Mouse (Mus musculus): ENCODE data around the gene Myo1a. TPM values are rescaled to one million over a fixed set of nuclear protein-coding genes. Genes with fewer than 3 reads are reported as not detected.

Myo1a gene
- total RNA-seq, 1 experiment, result 1.7 TPM

DNA sequence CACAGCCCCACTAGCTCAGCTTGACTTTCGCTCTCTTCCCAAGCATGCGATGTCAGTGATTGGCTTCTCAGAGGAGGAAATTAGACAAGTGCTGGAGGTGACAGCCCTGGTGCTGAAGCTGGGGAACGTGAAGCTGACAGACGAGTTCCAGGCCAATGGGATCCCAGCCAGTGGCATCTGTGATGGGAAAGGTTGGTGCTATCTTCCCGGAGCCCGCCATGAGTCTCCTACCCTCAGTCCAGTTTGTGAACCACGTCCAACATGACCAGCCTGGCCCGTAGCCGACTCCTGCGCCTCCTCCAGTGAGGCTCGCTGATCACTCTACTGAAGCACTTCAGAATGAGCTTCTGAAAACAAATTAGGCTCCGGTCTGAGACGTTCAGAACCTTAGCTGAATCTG, 5.4 kb downstream of the Myo1a start:
- no peaks in the 10 kb centered on the region for H3K36me3 ChIP-seq (ENCODE audit: control insufficient read depth, insufficient read depth, low read length, poor library complexity, severe bottlenecking)
- DNase-seq (ENCODE audit: low read depth, low spot score), result no peak
- no peak for TF ChIP-seq ZC3H11A (IDR thresholded peaks at IDR 0.05; ENCODE audit: borderline replicate concordance, low read depth, low read length)
- TF ChIP-seq CHD2 (IDR thresholded peaks at IDR 0.05; ENCODE audit: low read depth, low read length), result no peak
- TF ChIP-seq HCFC1 (IDR thresholded peaks at IDR 0.05; ENCODE audit: borderline replicate concordance, insufficient read depth, low read length), result no peak
- TF ChIP-seq MAFK (IDR thresholded peaks at IDR 0.05; ENCODE audit: insufficient read depth, low read depth, low read length), result no peak
- no peak for TF ChIP-seq ZNF384 (IDR thresholded peaks at IDR 0.05; ENCODE audit: low read depth, low read length)
- H3K27ac ChIP-seq (ENCODE audit: insufficient read depth, low read depth, low read length, poor library complexity, severe bottlenecking), result no peak overlapping the region
- no peak overlapping the region for H3K4me3 ChIP-seq (ENCODE audit: insufficient read depth in 1 of 2, low read depth in 1 of 2, low read length in 2 of 2, poor library complexity in 1 of 2, severe bottlenecking in 1 of 2)
- no peaks in the 10 kb centered on the region for H3K9me3 ChIP-seq (ENCODE audit: control insufficient read depth, insufficient read depth, low read depth, low read length)
- in situ Hi-C loops (cut with MboI; ENCODE audit: low sequenced_read_pairs in 2 of 2, unreplicated experiment in 2 of 2), result no loop called here
- H3K9ac ChIP-seq (ENCODE audit: insufficient read depth, low read depth, low read length, poor library complexity, severe bottlenecking), result no peak overlapping the region
- peaks cover 0 to 13% of the 10 kb centered on the region in 2 experiments; a peak in 2 of 4 replicates for H3K4me1 ChIP-seq (ENCODE audit: control insufficient read depth in 2 of 2, insufficient read depth in 2 of 2, low read length in 2 of 2, poor library complexity in 1 of 2)

DNA sequence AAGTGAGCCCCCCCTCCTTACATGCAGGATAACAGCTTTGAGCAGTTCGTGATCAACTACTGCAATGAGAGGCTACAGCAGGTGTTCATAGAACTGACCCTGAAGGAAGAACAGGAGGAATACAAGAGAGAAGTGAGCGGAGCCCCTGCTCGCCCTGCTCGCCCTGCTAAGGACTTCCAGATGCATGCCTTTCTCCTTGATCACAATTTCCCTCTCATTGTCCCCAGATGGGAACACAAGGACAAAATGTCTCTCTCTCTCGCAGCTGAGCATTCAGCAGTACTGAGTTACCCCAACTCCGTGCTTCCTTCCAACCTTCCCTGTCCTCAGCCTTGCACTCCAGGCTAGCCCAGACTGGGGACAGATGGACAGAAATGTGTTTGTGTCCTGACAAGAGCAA, 7.8 kb downstream of the Myo1a start:
- H3K4me3 ChIP-seq (ENCODE audit: insufficient read depth in 1 of 2, low read depth in 1 of 2, low read length in 2 of 2, poor library complexity in 1 of 2, severe bottlenecking in 1 of 2), result no peak overlapping the region
- H3K36me3 ChIP-seq (ENCODE audit: control insufficient read depth, insufficient read depth, low read length, poor library complexity, severe bottlenecking), result no peaks in the 10 kb centered on the region
- H3K4me1 ChIP-seq (ENCODE audit: control insufficient read depth in 2 of 2, insufficient read depth in 2 of 2, low read length in 2 of 2, poor library complexity in 1 of 2), result peaks cover 2 to 7% of the 10 kb centered on the region in 2 experiments; a peak in 1 of 4 replicates
- H3K27ac ChIP-seq (ENCODE audit: insufficient read depth, low read depth, low read length, poor library complexity, severe bottlenecking), result no peak overlapping the region
- no peak for DNase-seq (ENCODE audit: low read depth, low spot score)
- TF ChIP-seq HCFC1 (IDR thresholded peaks at IDR 0.05; ENCODE audit: borderline replicate concordance, insufficient read depth, low read length) (no peak), MAFK (IDR thresholded peaks at IDR 0.05; ENCODE audit: insufficient read depth, low read depth, low read length) (no peak), CHD2 (IDR thresholded peaks at IDR 0.05; ENCODE audit: low read depth, low read length) (no peak), ZNF384 (IDR thresholded peaks at IDR 0.05; ENCODE audit: low read depth, low read length) (no peak), ZC3H11A (IDR thresholded peaks at IDR 0.05; ENCODE audit: borderline replicate concordance, low read depth, low read length) (no peak)
- in situ Hi-C loops (cut with MboI; ENCODE audit: low sequenced_read_pairs in 2 of 2, unreplicated experiment in 2 of 2), result no loop called here
- no peak overlapping the region for H3K9ac ChIP-seq (ENCODE audit: insufficient read depth, low read depth, low read length, poor library complexity, severe bottlenecking)
- H3K9me3 ChIP-seq (ENCODE audit: control insufficient read depth, insufficient read depth, low read depth, low read length), result no peaks in the 10 kb centered on the region

DNA sequence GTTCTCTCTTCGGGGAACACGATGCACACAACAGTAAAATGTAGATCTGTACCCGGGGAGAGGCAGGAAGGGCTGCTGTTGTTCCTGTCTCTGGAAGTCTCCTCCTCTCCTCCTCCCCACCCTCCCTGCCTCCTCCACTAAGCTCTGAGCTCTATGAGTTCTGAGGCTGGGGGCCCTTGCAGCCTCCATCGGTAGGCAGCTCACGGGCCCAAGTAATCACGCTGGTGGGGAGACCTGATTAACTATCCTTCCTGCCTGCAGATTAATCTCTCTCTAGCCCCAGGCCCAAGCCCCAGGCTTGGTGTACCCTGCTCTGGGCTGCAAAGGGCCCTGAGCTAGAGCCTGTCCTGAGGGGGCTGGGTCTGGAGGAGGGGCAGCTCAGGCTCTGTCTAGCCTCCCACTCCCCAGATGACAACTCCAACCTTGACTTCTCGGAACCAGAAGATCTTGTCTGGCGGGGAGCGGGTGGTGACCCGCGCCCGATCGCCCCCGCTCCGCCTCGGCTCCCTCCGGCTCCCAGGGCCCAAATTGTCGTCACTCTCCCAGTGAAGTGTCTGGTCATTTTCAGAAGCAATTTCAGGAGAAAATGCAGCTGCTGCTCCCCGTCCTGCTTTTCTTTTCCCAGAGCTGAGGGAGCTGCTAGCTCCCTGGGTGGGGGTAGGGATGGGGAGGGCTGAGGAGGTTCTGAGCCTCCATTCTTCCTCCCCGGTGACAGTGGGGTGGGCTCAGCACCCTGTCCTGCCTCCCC, 16.9 kb downstream of the Myo1a start:
- Histone ChIP-seq H3K9ac (ENCODE audit: insufficient read depth, low read depth, low read length, poor library complexity, severe bottlenecking) (no peak overlapping the region), H3K27ac (ENCODE audit: insufficient read depth, low read depth, low read length, poor library complexity, severe bottlenecking) (no peak overlapping the region), H3K4me3 (ENCODE audit: insufficient read depth in 1 of 2, low read depth in 1 of 2, low read length in 2 of 2, poor library complexity in 1 of 2, severe bottlenecking in 1 of 2) (no peak overlapping the region), H3K9me3 (ENCODE audit: control insufficient read depth, insufficient read depth, low read depth, low read length) (no peaks in the 10 kb centered on the region), H3K36me3 (ENCODE audit: control insufficient read depth, insufficient read depth, low read length, poor library complexity, severe bottlenecking) (no peaks in the 10 kb centered on the region), H3K4me1 (ENCODE audit: control insufficient read depth in 2 of 2, insufficient read depth in 2 of 2, low read length in 2 of 2, poor library complexity in 1 of 2) (peaks cover 2 to 20% of the 10 kb centered on the region in 2 experiments; a peak in 1 of 4 replicates)
- TF ChIP-seq HCFC1 (IDR thresholded peaks at IDR 0.05; ENCODE audit: borderline replicate concordance, insufficient read depth, low read length), result no peak
- TF ChIP-seq MAFK (IDR thresholded peaks at IDR 0.05; ENCODE audit: insufficient read depth, low read depth, low read length), result no peak
- no peak for TF ChIP-seq CHD2 (IDR thresholded peaks at IDR 0.05; ENCODE audit: low read depth, low read length)
- no peak for TF ChIP-seq ZC3H11A (IDR thresholded peaks at IDR 0.05; ENCODE audit: borderline replicate concordance, low read depth, low read length)
- TF ChIP-seq ZNF384 (IDR thresholded peaks at IDR 0.05; ENCODE audit: low read depth, low read length), result no peak
- DNase-seq (ENCODE audit: low read depth, low spot score), result no peak
- in situ Hi-C loops (cut with MboI; ENCODE audit: low sequenced_read_pairs in 2 of 2, unreplicated experiment in 2 of 2), result no loop called here

DNA sequence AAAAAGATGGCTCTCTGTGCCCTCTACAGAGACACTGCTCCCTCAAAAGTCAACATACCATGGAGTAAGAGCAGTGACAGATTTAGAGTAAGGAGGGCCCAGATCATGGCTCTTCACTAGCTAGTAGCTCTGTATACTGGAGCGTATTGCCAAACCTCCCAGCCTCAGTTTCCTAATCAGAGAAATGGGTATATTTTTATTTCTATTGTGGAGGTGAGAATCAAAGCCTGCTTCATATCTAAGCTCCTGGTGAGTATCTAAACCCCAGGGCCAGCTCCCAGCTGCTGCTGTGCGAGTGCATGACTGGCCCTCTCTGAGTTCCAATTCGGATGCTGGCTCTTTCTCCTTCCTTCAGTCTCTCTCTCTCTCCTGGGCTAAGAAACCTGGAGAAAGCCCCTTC, 19.2 kb downstream of the Myo1a start, which contains the start of gene Tac2:
Gene Tac2, plus strand, starts transcription at position 301 of the 400 bp plus-strand sequence.
- no peaks in the 10 kb centered on the region for H3K36me3 ChIP-seq (ENCODE audit: control insufficient read depth, insufficient read depth, low read length, poor library complexity, severe bottlenecking)
- DNase-seq (ENCODE audit: low read depth, low spot score), result no peak
- TF ChIP-seq ZC3H11A (IDR thresholded peaks at IDR 0.05; ENCODE audit: borderline replicate concordance, low read depth, low read length) (no peak), MAFK (IDR thresholded peaks at IDR 0.05; ENCODE audit: insufficient read depth, low read depth, low read length) (no peak), CHD2 (IDR thresholded peaks at IDR 0.05; ENCODE audit: low read depth, low read length) (no peak)
- no peaks in the 10 kb centered on the region for H3K9me3 ChIP-seq (ENCODE audit: control insufficient read depth, insufficient read depth, low read depth, low read length)
- H3K4me1 ChIP-seq (ENCODE audit: control insufficient read depth in 2 of 2, insufficient read depth in 2 of 2, low read length in 2 of 2, poor library complexity in 1 of 2), result peaks cover 4 to 24% of the 10 kb centered on the region in 2 experiments; a peak in 1 of 4 replicates
- in situ Hi-C loops (cut with MboI; ENCODE audit: low sequenced_read_pairs in 2 of 2, unreplicated experiment in 2 of 2), result no loop called here
- no peak within 1 kb of the TSS for H3K9ac ChIP-seq (ENCODE audit: insufficient read depth, low read depth, low read length, poor library complexity, severe bottlenecking)
- no peak within 1 kb of the TSS; the same call in 1 of the 2 replicates for H3K27ac ChIP-seq (ENCODE audit: insufficient read depth, low read depth, low read length, poor library complexity, severe bottlenecking)
- H3K4me3 ChIP-seq (ENCODE audit: insufficient read depth in 1 of 2, low read depth in 1 of 2, low read length in 2 of 2, poor library complexity in 1 of 2, severe bottlenecking in 1 of 2), result no peak within 1 kb of the TSS

Measured in ES-E14 (cell line).